In the genomic region with DNA sequence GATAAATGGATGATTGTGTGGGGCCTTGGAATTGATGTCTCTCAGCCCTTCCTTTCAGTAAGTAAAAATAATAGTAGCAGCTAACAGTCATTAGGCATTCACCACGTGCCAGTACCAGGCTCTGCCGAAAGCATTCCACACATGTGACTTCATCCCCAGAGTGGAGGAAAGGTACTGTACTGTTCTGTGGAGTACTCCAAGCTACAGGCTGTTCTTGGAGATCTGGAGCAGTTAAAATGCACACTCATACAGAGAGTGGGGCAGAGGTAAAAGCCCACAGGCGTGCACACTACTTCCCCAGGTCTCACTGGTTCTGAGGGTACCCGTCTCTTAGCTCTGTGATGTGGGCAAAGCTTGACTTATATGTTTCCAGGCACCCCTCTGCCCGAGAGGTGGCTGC, we compare ENCODE assay signal across 12 mouse cellular contexts. TPM values are rescaled to one million over a fixed set of nuclear protein-coding genes. Genes with fewer than 3 reads are reported as not detected.
DNase-seq lines count a peak whose midpoint lies in the region; ATAC-seq and TF ChIP-seq lines count a peak whose summit lies in the region.
"Had no signal": no experiment of that assay in that cellular context is flagged by ENCODE, and none has a peak within 500 bp of the region (broad histone marks: within the 10 kb centered on the region; RNA-seq: fewer than 3 reads in every experiment).

No protein-coding gene starts in this region.

- TF ChIP-seq POLR2A in kidney, adult 2 months (IDR thresholded peaks at IDR 0.05; ENCODE audit: low read depth, low read length) = no peak

- no peak overlapping the region for H3K9ac ChIP-seq in kidney, embryonic 15.5 days

- no peak overlapping the region for H3K4me3 ChIP-seq in kidney, adult 2 months (ENCODE audit: insufficient read depth, low read depth, low read length)
- no peak overlapping the region for H3K4me3 ChIP-seq in kidney, embryonic 15.5 days (replicated peaks)

- H3K36me3 ChIP-seq in kidney, adult 2 months (ENCODE audit: control insufficient read depth, insufficient read depth, low read length) = no peaks in the 10 kb centered on the region
- no peaks in the 10 kb centered on the region for H3K36me3 ChIP-seq in kidney, embryonic 15.5 days

- peaks cover 44% of the 10 kb centered on the region for H3K4me1 ChIP-seq in kidney, adult 2 months (ENCODE audit: control insufficient read depth, insufficient read depth, low read length)
- peaks cover 31% of the 10 kb centered on the region for H3K4me1 ChIP-seq in kidney, embryonic 15.5 days

- no peaks in the 10 kb centered on the region for H3K9me3 ChIP-seq in kidney, embryonic 15.5 days (replicated peaks)
- H3K9me3 ChIP-seq: megakaryocyte, embryonic 14.5 days had no signal

- no peaks in the 10 kb centered on the region for H3K27me3 ChIP-seq in kidney, adult 2 months (replicated peaks; ENCODE audit: control insufficient read depth, insufficient read depth, low read length)
- H3K27me3 ChIP-seq in kidney, embryonic 15.5 days = no peaks in the 10 kb centered on the region
- H3K27me3 ChIP-seq: megakaryocyte, embryonic 14.5 days had no signal

- no peak overlapping the region for H3K4me2 ChIP-seq in kidney, embryonic 15.5 days

- TF ChIP-seq CTCF in kidney, adult 2 months (conservative IDR thresholded peaks at IDR 0.05; ENCODE audit: insufficient read depth, insufficient read length, low read depth, low read length) = no peak

- DNase-seq in adrenal gland, adult (ENCODE audit: inconsistent age in 2 of 2, low spot score in 1 of 2) = peak; percentile 65 to 72
- no peak for DNase-seq in adrenal gland, postnatal 10 days
- peak; percentile 57 for DNase-seq in kidney, adult 2 months
- DNase-seq in thymus, postnatal 14 days = peak; percentile 37
- no peak for DNase-seq in thymus, postnatal 10 days (ENCODE audit: low spot score in 2 of 2)
- peak; percentile 37 for DNase-seq in thymus, postnatal 4 days
- no peak for DNase-seq in cerebellum, adult 18-20 months
- DNase-seq: cerebellum, adult 8-10 months; kidney, adult 9 months; layer of hippocampus, adult 9-11 months had no signal

- no peak overlapping the region for H3K27ac ChIP-seq in kidney, adult 2 months (ENCODE audit: insufficient read depth, low read depth, low read length)
- no peak overlapping the region for H3K27ac ChIP-seq in kidney, embryonic 15.5 days

- ATAC-seq in kidney, embryonic 15.5 days (replicated peaks; ENCODE audit: low FRiP score) = no peak

- WGBS in kidney, adult 2 months = 56% methylated on average over 5 of the region's 5 CpGs
- WGBS in kidney, embryonic 15.5 days = 70% methylated on average over 5 of the region's 5 CpGs

RNA-seq across cellular contexts. Expression of a gene that starts 8.7 kb away (rescaled TPM):
- 10 to 100 TPM; 58.5 to 66.5 TPM for total RNA-seq in adrenal gland, postnatal 10 days (2021)
- 38.9 and 41.7 TPM in 2 replicates for polyA plus RNA-seq in kidney, adult 2 months (2012; rRNA removed)
- 12.4 and 13.8 TPM in 2 replicates for polyA plus RNA-seq in kidney, embryonic 15.5 days (2015; fragmentation: Nextera tagmentation; extraction: Ambion mirVana)

Comparison
In these comparisons a context has a peak if more than half of its experiments do, and no peak if none do; other contexts are left out.
1. DNase-seq: peak in adrenal gland, adult (2 of 2), kidney, adult 2 months (single experiment), thymus, postnatal 14 days (single experiment) and thymus, postnatal 4 days (single experiment); none in adrenal gland, postnatal 10 days (single experiment), thymus, postnatal 10 days (0 of 2) and cerebellum, adult 18-20 months (0 of 2).